Mouse (Mus musculus) forebrain, embryonic 13.5 days (tissue): ENCODE measurements at regions not wholly inside any gene's neighbourhood (a gene's known extent, or its start where the extent isn't known, plus 50 kb on each side); places are given as distances from the start of the nearest gene placed in this dataset.
"Not testable (repeated sequence)": the region's sequence is repeated elsewhere in the genome, so short reads cannot be mapped to it uniquely, and the experiment has no call there.

Source experiments
- ATAC-seq: fragments of 200-750 bp; cut with Nextera tagmentation; 2 replicates; pipeline ENCODE4 v1.8.0; 2017
- H3K27ac ChIP-seq: fragments of 300-500 bp; sonication (generic); 2 replicates; pipeline ENCODE4 v1.5.1; 2015; ENCODE audit warnings: inconsistent platforms, mild to moderate bottlenecking, moderate library complexity
- H3K27me3 ChIP-seq: fragments of 300-500 bp; sonication (generic); 2 replicates; pipeline ENCODE4 v1.6.1; 2015; ENCODE audit warnings: mild to moderate bottlenecking, inconsistent platforms
- H3K36me3 ChIP-seq: fragments of 300-500 bp; sonication (generic); 2 replicates; pipeline ENCODE4 v1.6.1; 2015; ENCODE audit warnings: mild to moderate bottlenecking, inconsistent platforms; ENCODE audit not compliant: poor library complexity, severe bottlenecking
- H3K4me1 ChIP-seq: fragments of 300-500 bp; sonication (generic); 2 replicates; pipeline ENCODE4 v1.6.1; 2015; ENCODE audit warnings: inconsistent platforms
- H3K4me2 ChIP-seq: fragments of 300-500 bp; sonication (generic); 2 replicates; pipeline ENCODE4 v1.6.1; 2015; ENCODE audit warnings: inconsistent platforms, mild to moderate bottlenecking, moderate library complexity
- H3K4me3 ChIP-seq: fragments of 300-500 bp; sonication (generic); 2 replicates; pipeline ENCODE4 v1.5.1; 2015; ENCODE audit warnings: mild to moderate bottlenecking, inconsistent platforms
- H3K9ac ChIP-seq: fragments of 300-500 bp; sonication (generic); 2 replicates; pipeline ENCODE4 v1.6.1; 2015; ENCODE audit warnings: mild to moderate bottlenecking, inconsistent platforms
- H3K9me3 ChIP-seq: fragments of 300-500 bp; sonication (generic); replicated peaks from 2 replicates; pipeline ENCODE4 v1.6.1; 2016; ENCODE audit warnings: inconsistent platforms
- WGBS: fragments of 180-500 bp; shearing (Covaris S2); methylation state at CpG from one replicate; pipeline ENCODE4 v1.1.7; 2015; 5-methylcytosine and 5-hydroxymethylcytosine counted together

DNA sequence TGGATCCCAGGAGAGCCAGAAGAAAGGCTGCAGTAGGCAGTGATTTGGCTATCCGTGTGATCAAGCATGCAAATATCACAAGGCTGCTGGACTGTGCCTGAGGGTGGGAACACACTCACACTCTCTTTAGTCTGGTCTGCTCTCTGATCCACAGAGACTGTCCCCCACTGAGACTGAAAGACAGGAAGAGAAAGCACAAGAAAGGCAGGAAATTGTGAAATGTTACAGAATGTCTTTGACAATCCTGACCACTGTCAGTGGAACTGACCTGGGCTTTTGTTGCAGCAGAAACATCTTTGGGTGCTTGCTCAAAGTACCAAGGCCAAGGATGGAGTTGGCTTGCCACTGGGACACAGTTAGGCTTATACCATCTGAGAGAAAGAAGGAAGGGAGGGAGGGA is 52.3 kb upstream of the Gpd2 start:
- Histone ChIP-seq H3K4me3 (no peak overlapping the region), H3K9me3 (no peaks in the 10 kb centered on the region), H3K36me3 (no peaks in the 10 kb centered on the region), H3K27me3 (no peaks in the 10 kb centered on the region), H3K4me2 (no peak overlapping the region), H3K9ac (no peak overlapping the region), H3K4me1 (peaks cover 6% of the 10 kb centered on the region; the same call in 1 of the 2 replicates), H3K27ac (no peak overlapping the region)
- ATAC-seq = no peak
- 8% methylated on average over 1 of the region's 1 CpGs for WGBS

DNA sequence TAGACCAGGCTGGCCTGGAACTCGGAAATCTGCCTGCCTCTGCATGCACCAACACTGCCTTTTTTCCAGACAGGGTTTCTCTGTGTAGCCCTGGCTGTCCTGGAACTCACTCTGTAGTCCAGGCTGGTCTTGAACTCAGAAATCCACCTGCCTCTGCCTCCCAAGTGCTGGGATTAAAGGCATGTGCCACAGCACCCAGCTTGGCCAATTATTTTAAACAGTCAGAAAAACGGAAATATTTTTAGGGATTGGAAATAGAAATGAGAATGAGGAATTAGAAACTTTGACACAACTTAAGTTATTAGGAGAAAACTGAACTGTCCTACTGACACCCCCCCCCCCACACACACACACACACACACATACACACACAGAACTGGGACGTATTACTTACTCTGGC is 54.3 kb upstream of the Gpd2 start:
- not testable (repeated sequence) for H3K27ac ChIP-seq, H3K4me1 ChIP-seq, H3K9me3 ChIP-seq, H3K9ac ChIP-seq, ATAC-seq, H3K27me3 ChIP-seq, H3K4me3 ChIP-seq, H3K4me2 ChIP-seq, H3K36me3 ChIP-seq
- 78% methylated on average over 3 of the region's 3 CpGs for WGBS

DNA sequence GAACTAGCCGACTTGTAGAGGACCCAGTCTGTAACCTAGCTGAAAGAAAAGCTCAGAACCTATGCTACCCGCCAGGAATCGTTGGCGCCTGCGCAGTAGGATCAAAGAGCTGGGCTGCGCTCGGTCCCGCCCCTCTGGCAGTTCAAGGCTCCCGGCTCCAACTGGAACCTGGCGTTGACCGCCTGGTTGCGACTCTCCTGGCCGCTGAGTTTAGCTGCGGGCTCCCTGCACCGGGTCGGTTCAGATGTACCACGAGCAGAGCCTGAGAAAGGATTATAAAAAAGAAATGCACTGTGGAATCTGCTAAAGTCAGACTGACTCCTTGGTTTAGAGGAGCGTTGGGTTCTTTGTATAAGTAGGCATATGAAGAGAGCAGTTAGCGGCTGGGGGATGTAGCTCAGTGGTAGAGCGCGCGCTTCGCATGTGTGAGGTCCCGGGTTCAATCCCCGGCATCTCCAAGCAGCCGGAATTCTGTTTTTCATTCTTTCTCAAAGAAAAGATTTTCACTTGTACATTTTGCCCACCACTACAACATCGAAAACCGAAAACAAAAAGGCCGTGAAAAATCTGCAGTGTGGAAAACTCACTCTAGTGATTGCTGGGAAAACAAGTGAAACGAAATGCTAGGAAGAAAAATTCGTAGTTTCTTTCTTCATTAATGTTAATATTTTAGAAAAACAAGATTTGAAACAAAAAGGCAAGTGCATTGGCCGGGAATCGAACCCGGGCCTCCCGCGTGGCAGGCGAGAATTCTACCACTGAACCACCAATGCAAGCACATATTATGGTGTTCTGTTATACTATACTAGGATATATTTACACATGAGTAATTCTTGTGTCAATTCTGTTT is 55.5 kb upstream of the Gpd2 start:
- WGBS = under 1% methylated on average over 37 of the region's 37 CpGs
- Histone ChIP-seq H3K27ac (peak overlapping the region; percentile 86), H3K4me1 (peaks cover 6% of the 10 kb centered on the region; the same call in 1 of the 2 replicates), H3K4me2 (peak overlapping the region; percentile 57), H3K9ac (peak overlapping the region; percentile 68), H3K27me3 (no peaks in the 10 kb centered on the region), H3K9me3 (no peaks in the 10 kb centered on the region), H3K36me3 (no peaks in the 10 kb centered on the region), H3K4me3 (peak overlapping the region; percentile 58)
- peak; percentile 99 for ATAC-seq

DNA sequence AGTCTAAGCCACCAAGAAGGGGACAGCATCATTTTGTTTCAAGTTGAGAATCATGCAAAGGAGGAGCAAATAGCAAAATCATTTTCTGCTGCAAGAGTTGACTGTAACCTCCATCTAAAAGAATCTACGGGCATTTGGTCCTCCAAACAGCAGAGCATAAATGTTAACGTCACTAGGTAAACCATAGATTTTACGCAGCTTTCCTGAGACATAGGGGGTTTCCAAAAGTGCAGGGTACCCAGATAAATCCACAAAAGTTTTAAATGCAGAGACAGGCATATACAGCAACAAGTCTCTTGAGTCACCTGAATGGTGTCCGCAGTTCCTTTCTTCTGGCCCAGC is 56.1 kb upstream of the Gpd2 start:
- no peak for ATAC-seq
- no peaks in the 10 kb centered on the region for H3K27me3 ChIP-seq
- H3K27ac ChIP-seq = peak overlapping the region; percentile 86
- no peaks in the 10 kb centered on the region for H3K36me3 ChIP-seq
- H3K4me1 ChIP-seq = peaks cover 6% of the 10 kb centered on the region; the same call in 1 of the 2 replicates
- H3K9me3 ChIP-seq = no peaks in the 10 kb centered on the region
- 13% methylated on average over 4 of the region's 4 CpGs for WGBS
- H3K9ac ChIP-seq = peak overlapping the region; percentile 68
- H3K4me3 ChIP-seq = peak overlapping the region; percentile 58
- H3K4me2 ChIP-seq = peak overlapping the region; percentile 57

DNA sequence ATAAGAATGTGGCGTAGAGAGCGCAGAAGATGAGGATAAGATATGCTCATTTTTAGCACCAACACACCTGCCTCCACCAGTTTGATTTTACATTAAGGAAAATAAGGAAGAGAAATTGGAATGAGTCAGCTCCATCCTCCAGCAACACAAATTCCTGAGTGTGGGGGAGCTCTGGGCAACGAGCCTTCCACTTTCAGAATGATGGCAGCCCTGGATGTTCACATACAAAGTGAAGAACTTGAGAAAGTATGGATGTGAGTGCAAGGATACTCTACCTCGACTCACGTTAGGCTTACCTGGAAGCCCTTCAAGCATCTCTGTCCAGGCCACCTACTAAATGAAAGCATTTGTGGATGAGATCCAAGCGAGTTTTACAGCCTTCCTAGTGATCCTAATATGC is 54.3 kb upstream of the Nr4a2 start:
- Histone ChIP-seq H3K4me1 (peaks cover 6% of the 10 kb centered on the region; the same call in 1 of the 2 replicates), H3K36me3 (no peaks in the 10 kb centered on the region), H3K27ac (no peak overlapping the region), H3K9me3 (no peaks in the 10 kb centered on the region), H3K4me2 (no peak overlapping the region), H3K9ac (no peak overlapping the region), H3K27me3 (no peaks in the 10 kb centered on the region), H3K4me3 (no peak overlapping the region)
- ATAC-seq = no peak
- WGBS = 83% methylated on average over 6 of the region's 6 CpGs

DNA sequence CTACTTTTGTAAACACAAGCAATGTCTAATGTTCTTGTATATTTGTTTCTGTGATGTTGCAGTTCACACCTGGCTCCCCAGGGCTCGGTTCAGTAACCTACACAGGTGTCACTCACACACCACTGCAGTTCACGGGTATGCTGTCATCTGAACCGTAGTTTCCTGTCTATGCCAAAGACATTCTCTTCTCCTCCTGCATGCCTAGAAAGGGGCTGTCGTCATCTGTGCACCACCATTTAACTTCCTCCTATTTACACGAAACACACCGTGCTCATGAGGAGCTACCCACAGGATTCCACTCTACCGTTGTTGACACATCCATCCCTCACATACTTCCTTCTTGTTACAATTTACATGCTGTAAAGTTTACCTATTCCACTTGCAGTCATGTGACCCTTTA is 52.7 kb upstream of the Nr4a2 start:
- WGBS = 90% methylated on average over 7 of the region's 7 CpGs
- no peak overlapping the region for H3K4me2 ChIP-seq

DNA sequence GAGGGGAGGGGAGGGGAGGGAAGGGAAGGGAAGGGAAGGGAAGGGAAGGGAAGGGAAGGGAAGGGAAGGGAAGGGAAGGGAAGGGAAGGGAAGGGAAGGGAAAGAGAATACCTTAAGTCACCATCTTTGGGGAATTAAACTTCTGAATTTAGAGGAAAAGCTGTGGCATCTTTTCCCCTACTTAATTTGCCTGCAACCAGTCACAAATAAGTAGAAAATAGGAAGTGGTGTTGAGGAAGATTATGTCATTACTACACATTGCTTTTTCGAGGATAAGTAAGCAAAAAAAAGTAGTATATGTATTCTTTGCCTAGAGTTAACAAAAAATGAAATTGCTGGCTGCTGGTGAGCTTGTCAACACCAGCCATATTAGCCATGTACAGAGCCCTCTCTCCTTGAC is 51.4 kb upstream of the Nr4a2 start:
- Histone ChIP-seq H3K27me3 (no peaks in the 10 kb centered on the region), H3K4me2 (no peak overlapping the region), H3K27ac (no peak overlapping the region), H3K36me3 (no peaks in the 10 kb centered on the region), H3K4me3 (no peak overlapping the region), H3K4me1 (no peaks in the 10 kb centered on the region), H3K9ac (no peak overlapping the region), H3K9me3 (no peaks in the 10 kb centered on the region)
- no peak for ATAC-seq
- WGBS = 76% methylated on average over 1 of the region's 1 CpGs

More for the DNA sequence above, 52.7 kb upstream of the Nr4a2 start:
- Histone ChIP-seq H3K36me3 (no peaks in the 10 kb centered on the region), H3K27ac (no peak overlapping the region), H3K9ac (no peak overlapping the region), H3K4me3 (no peak overlapping the region), H3K4me1 (peaks cover 6% of the 10 kb centered on the region; the same call in 1 of the 2 replicates), H3K27me3 (no peaks in the 10 kb centered on the region), H3K9me3 (no peaks in the 10 kb centered on the region)
- ATAC-seq = no peak
